Mouse (Mus musculus) erythroblast, embryonic 14.5 days (primary cell): Measurements from ENCODE around the gene Nsmf.

Source experiments
- GATA1 ChIP-seq: IDR thresholded peaks from 2 replicates; pipeline ENCODE4 v1.6.1; 2012; ENCODE audit warnings: low read length, inconsistent platforms, mixed read lengths
- TAL1 ChIP-seq: IDR thresholded peaks from 3 replicates; pipeline ENCODE4 v1.6.1; 2012; ENCODE audit warnings: low read length, inconsistent platforms, mixed read lengths

- TF ChIP-seq GATA1 (no peak), TAL1 (no peak)
Measured at GRCm38 (mm10) chr2:25111184-25111791, 57.1 kb downstream of the Nsmf start.
